Mouse (Mus musculus) kidney, postnatal 36 days (tissue): ENCODE results near the gene Mcmbp.

Experiments used
- DNase-seq, 2 experiments: peaks; one replicate each; pipeline ENCODE4 v3.0.0; 2021 to 2022; ENCODE audit warnings: mixed read lengths in 2 of 2

The Mcmbp gene

GRCm38 (mm10) chr7:128740334-128740733 lies at the start of gene Mcmbp:
Gene Mcmbp, minus strand, starts transcription at chr7:128740495.
- DNase-seq, result peak; percentile 98 to 100

GRCm38 (mm10) chr7:128790045-128790444 lies 49.8 kb upstream of the Mcmbp start:
- DNase-seq, result peak in 1 of 2 experiments; percentile 8

GRCm38 (mm10) chr7:128781846-128782245 lies 41.6 kb upstream of the Mcmbp start:
- no peak for DNase-seq

- peak; percentile 16 to 74 for DNase-seq
These were observed 39.0 kb upstream of the Mcmbp start for GRCm38 (mm10) chr7:128779305-128779704.

- no peak for DNase-seq
These were observed 36.9 kb upstream of the Mcmbp start for GRCm38 (mm10) chr7:128777201-128777600.

GRCm38 (mm10) chr7:128766696-128767095 lies 26.4 kb upstream of the Mcmbp start:
- no peak for DNase-seq

GRCm38 (mm10) chr7:128758948-128759347 lies 18.7 kb upstream of the Mcmbp start:
- DNase-seq, result no peak

GRCm38 (mm10) chr7:128755396-128755795 lies 15.1 kb upstream of the Mcmbp start:
- DNase-seq, result peak; percentile 32 to 51

- DNase-seq, result no peak
These were observed 11.7 kb upstream of the Mcmbp start for GRCm38 (mm10) chr7:128752012-128752411.

GRCm38 (mm10) chr7:128750296-128750695 lies 10.0 kb upstream of the Mcmbp start:
- DNase-seq, result no peak

GRCm38 (mm10) chr7:128748758-128749157 lies 8.5 kb upstream of the Mcmbp start:
- peak; percentile 86 to 88 for DNase-seq

- DNase-seq, result no peak
These were observed 5.9 kb upstream of the Mcmbp start for GRCm38 (mm10) chr7:128746151-128746550.

GRCm38 (mm10) chr7:128744684-128745485 lies 4.6 kb upstream of the Mcmbp start, which contains the start of gene Sec23ip:
Gene Sec23ip, plus strand, starts transcription at chr7:128744943.
- peak; percentile 99 to 100 for DNase-seq

- no peak for DNase-seq
These were observed 3.6 kb upstream of the Mcmbp start for GRCm38 (mm10) chr7:128743898-128744297.

GRCm38 (mm10) chr7:128739462-128740277 lies 625 bp downstream of the Mcmbp start:
- DNase-seq, result peak; percentile 43 to 72

GRCm38 (mm10) chr7:128739116-128739461 lies 1.2 kb downstream of the Mcmbp start:
- no peak for DNase-seq

GRCm38 (mm10) chr7:128738041-128738440 lies 2.3 kb downstream of the Mcmbp start:
- DNase-seq, result no peak

GRCm38 (mm10) chr7:128731585-128731984 lies 8.7 kb downstream of the Mcmbp start:
- no peak for DNase-seq

GRCm38 (mm10) chr7:128728738-128729137 lies 11.6 kb downstream of the Mcmbp start:
- DNase-seq, result peak; percentile 24 to 25

- DNase-seq, result no peak
These were observed 12.6 kb downstream of the Mcmbp start for GRCm38 (mm10) chr7:128727701-128728100.

- DNase-seq, result no peak
These were observed 13.3 kb downstream of the Mcmbp start for GRCm38 (mm10) chr7:128726999-128727398.

GRCm38 (mm10) chr7:128725189-128725588 lies 15.1 kb downstream of the Mcmbp start:
- DNase-seq, result no peak

- DNase-seq, result peak; percentile 77 to 84
These were observed 15.5 kb downstream of the Mcmbp start for GRCm38 (mm10) chr7:128724761-128725160.

- DNase-seq, result no peak
These were observed 22.3 kb downstream of the Mcmbp start for GRCm38 (mm10) chr7:128717991-128718390.
